Mouse (Mus musculus): ENCODE measurements at regions not wholly inside any gene's neighbourhood (a gene's known extent, or its start where the extent isn't known, plus 50 kb on each side); places are given as distances from the start of the nearest gene placed in this dataset.

GRCm38 (mm10) chr19:52878812-52879502 lies 161.1 kb downstream of the Xpnpep1 start:
- peak; percentile 4 for DNase-seq (ENCODE audit: low read depth, low spot score)

GRCm38 (mm10) chr19:52866635-52867034 lies 173.4 kb downstream of the Xpnpep1 start:
- no peak for DNase-seq (ENCODE audit: low read depth, low spot score)

- DNase-seq (ENCODE audit: low read depth, low spot score) = no peak
Measured at GRCm38 (mm10) chr19:52861576-52861975, 178.4 kb downstream of the Xpnpep1 start.

GRCm38 (mm10) chr19:52854068-52854682 lies 185.8 kb downstream of the Xpnpep1 start:
- no peak for DNase-seq (ENCODE audit: low read depth, low spot score)

GRCm38 (mm10) chr19:52816202-52816601 lies 223.8 kb downstream of the Xpnpep1 start:
- DNase-seq (ENCODE audit: low read depth, low spot score) = no peak

- DNase-seq (ENCODE audit: low read depth, low spot score) = no peak
Measured at GRCm38 (mm10) chr19:52812046-52812445, 228.0 kb downstream of the Xpnpep1 start.

- DNase-seq (ENCODE audit: low read depth, low spot score) = no peak
Measured at GRCm38 (mm10) chr19:52788802-52789201, 251.2 kb downstream of the Xpnpep1 start.

GRCm38 (mm10) chr19:52768761-52769388 lies 271.1 kb downstream of the Xpnpep1 start:
- DNase-seq (ENCODE audit: low read depth, low spot score) = no peak

- DNase-seq (ENCODE audit: low read depth, low spot score) = no peak
Measured at GRCm38 (mm10) chr19:52768117-52768516, 271.9 kb downstream of the Xpnpep1 start.

- DNase-seq (ENCODE audit: low read depth, low spot score) = no peak
Measured at GRCm38 (mm10) chr19:52738946-52739345, 301.1 kb downstream of the Xpnpep1 start.

- no peak for DNase-seq (ENCODE audit: low read depth, low spot score)
Measured at GRCm38 (mm10) chr19:52721776-52722175, 318.2 kb downstream of the Xpnpep1 start.

- DNase-seq (ENCODE audit: low read depth, low spot score) = no peak
Measured at GRCm38 (mm10) chr19:52715359-52715758, 324.7 kb downstream of the Xpnpep1 start.

GRCm38 (mm10) chr19:52707679-52708078 lies 332.3 kb downstream of the Xpnpep1 start:
- DNase-seq (ENCODE audit: low read depth, low spot score) = no peak

- DNase-seq (ENCODE audit: low read depth, low spot score) = no peak
Measured at GRCm38 (mm10) chr19:52661009-52661408, 379.0 kb downstream of the Xpnpep1 start.

GRCm38 (mm10) chr19:52647066-52648046 lies 383.3 kb downstream of the Ins1 start:
- DNase-seq (ENCODE audit: low read depth, low spot score) = no peak

- no peak for DNase-seq (ENCODE audit: low read depth, low spot score)
Measured at GRCm38 (mm10) chr19:52640228-52640627, 376.1 kb downstream of the Ins1 start.

GRCm38 (mm10) chr19:52632501-52632900 lies 368.4 kb downstream of the Ins1 start:
- DNase-seq (ENCODE audit: low read depth, low spot score) = no peak

- DNase-seq (ENCODE audit: low read depth, low spot score) = no peak
Measured at GRCm38 (mm10) chr19:52624310-52624709, 360.2 kb downstream of the Ins1 start.

- DNase-seq (ENCODE audit: low read depth, low spot score) = no peak
Measured at GRCm38 (mm10) chr19:52623496-52623895, 359.4 kb downstream of the Ins1 start.

- no peak for DNase-seq (ENCODE audit: low read depth, low spot score)
Measured at GRCm38 (mm10) chr19:52613353-52613752, 349.3 kb downstream of the Ins1 start.

GRCm38 (mm10) chr19:52606859-52607258 lies 342.8 kb downstream of the Ins1 start:
- DNase-seq (ENCODE audit: low read depth, low spot score) = no peak

- DNase-seq (ENCODE audit: low read depth, low spot score) = no peak
Measured at GRCm38 (mm10) chr19:52600410-52600809, 336.3 kb downstream of the Ins1 start.
